Mouse (Mus musculus) thymus, adult 2 months (tissue): Measurements from ENCODE around the gene Tom1l2. TPM values are rescaled to one million over a fixed set of nuclear protein-coding genes. Genes with fewer than 3 reads are reported as not detected.

Source experiments
- DNase-seq: peaks from one replicate; pipeline ENCODE4 v3.0.0; 2021
- H3K27ac ChIP-seq: fragments of 200-500 bp; 2 replicates; pipeline ENCODE4 v1.5.1; 2012; ENCODE audit warnings: low read length, control low read depth; ENCODE audit not compliant: control insufficient read depth, insufficient read depth
- H3K27me3 ChIP-seq: fragments of 200-500 bp; 2 replicates; pipeline ENCODE4 v1.6.1; 2012; ENCODE audit warnings: mild to moderate bottlenecking, low read length, moderate library complexity, mixed read lengths; ENCODE audit not compliant: control insufficient read depth, insufficient read depth
- H3K36me3 ChIP-seq: fragments of 200-500 bp; 2 replicates; pipeline ENCODE4 v1.6.1; 2012; ENCODE audit warnings: mild to moderate bottlenecking, low read length, moderate library complexity; ENCODE audit not compliant: control insufficient read depth, insufficient read depth
- H3K4me1 ChIP-seq: fragments of 200-500 bp; replicated peaks from 2 replicates; pipeline ENCODE4 v1.6.1; 2012; ENCODE audit warnings: low read length; ENCODE audit not compliant: control insufficient read depth, insufficient read depth
- H3K4me3 ChIP-seq: fragments of 200-500 bp; 2 replicates; pipeline ENCODE4 v1.5.1; 2012; ENCODE audit warnings: mild to moderate bottlenecking, low read length, control low read depth, moderate library complexity; ENCODE audit not compliant: control insufficient read depth, insufficient read depth
- CTCF ChIP-seq: fragments of 200-500 bp; IDR thresholded peaks from 2 replicates; pipeline ENCODE4 v1.5.1; 2012; ENCODE audit warnings: mild to moderate bottlenecking, control low read depth, low read length, moderate library complexity, borderline replicate concordance; ENCODE audit not compliant: control insufficient read depth, poor library complexity, insufficient read depth; ENCODE audit errors: extremely low read depth
- POLR2A ChIP-seq: fragments of 200-500 bp; IDR thresholded peaks from 2 replicates; pipeline ENCODE4 v1.6.1; 2012; ENCODE audit warnings: mild to moderate bottlenecking, low read length, control low read depth, moderate library complexity; ENCODE audit not compliant: control insufficient read depth, poor library complexity, insufficient read depth; ENCODE audit errors: extremely low read depth
- WGBS: fragments of 180-500 bp; shearing (Covaris S2); methylation state at CpG from one replicate; pipeline ENCODE4 v1.1.7; 2018; 5-methylcytosine and 5-hydroxymethylcytosine counted together
- polyA plus RNA-seq: library from polyadenylated mRNA; depleted of rRNA; stranded (reverse); fragments of >200 nt; gene quantifications from 2 replicates; pipeline ENCODE4 v1.2.3, GENCODE M21; 2012

Tom1l2 gene
- polyA plus RNA-seq, 1 experiment = 99.5 TPM

- WGBS = 46% methylated on average over 3 of the region's 3 CpGs
- peak overlapping the region; percentile 52 for H3K4me3 ChIP-seq
- H3K36me3 ChIP-seq = no peaks in the 10 kb centered on the region
- no peak overlapping the region for H3K27ac ChIP-seq
- no peaks in the 10 kb centered on the region for H3K27me3 ChIP-seq
- TF ChIP-seq POLR2A (no peak), CTCF (no peak)
- no peak for DNase-seq
- peaks cover 51% of the 10 kb centered on the region for H3K4me1 ChIP-seq
Measured at GRCm38 (mm10) chr11:60222085-60222468, 130.6 kb downstream of the Tom1l2 start.

GRCm38 (mm10) chr11:60221425-60221824, 131.3 kb downstream of the Tom1l2 start:
- TF ChIP-seq CTCF = no peak
- no peak for TF ChIP-seq POLR2A
- WGBS = 94% methylated on average over 6 of the region's 6 CpGs
- H3K27me3 ChIP-seq = no peaks in the 10 kb centered on the region
- H3K4me1 ChIP-seq = peaks cover 56% of the 10 kb centered on the region
- DNase-seq = no peak
- no peak overlapping the region for H3K27ac ChIP-seq
- H3K4me3 ChIP-seq = no peak overlapping the region
- H3K36me3 ChIP-seq = no peaks in the 10 kb centered on the region

GRCm38 (mm10) chr11:60220291-60220804, 132.4 kb downstream of the Tom1l2 start:
- peak; percentile 76 for TF ChIP-seq POLR2A
- peak; percentile 30; the same call in 1 of the 2 replicates for TF ChIP-seq CTCF
- Histone ChIP-seq H3K27me3 (no peaks in the 10 kb centered on the region), H3K4me1 (peaks cover 57% of the 10 kb centered on the region), H3K36me3 (no peaks in the 10 kb centered on the region), H3K27ac (peak overlapping the region; percentile 44), H3K4me3 (peak overlapping the region; percentile 90)
- peak; percentile 91 for DNase-seq
- under 1% methylated on average over 46 of the region's 46 CpGs for WGBS

GRCm38 (mm10) chr11:60219609-60220008, 133.1 kb downstream of the Tom1l2 start:
- peaks cover 50% of the 10 kb centered on the region for H3K4me1 ChIP-seq
- no peak for TF ChIP-seq POLR2A
- TF ChIP-seq CTCF = no peak

GRCm38 (mm10) chr11:60217467-60217866, 135.2 kb downstream of the Tom1l2 start:
- Histone ChIP-seq H3K36me3 (no peaks in the 10 kb centered on the region), H3K27me3 (no peaks in the 10 kb centered on the region), H3K4me3 (no peak overlapping the region), H3K27ac (no peak overlapping the region), H3K4me1 (peaks cover 50% of the 10 kb centered on the region)
- TF ChIP-seq CTCF (no peak), POLR2A (no peak)
- no peak for DNase-seq
- WGBS = 93% methylated on average over 7 of the region's 7 CpGs

More at GRCm38 (mm10) chr11:60219609-60220008, 133.1 kb downstream of the Tom1l2 start:
- H3K36me3 ChIP-seq = no peaks in the 10 kb centered on the region
- peak overlapping the region; percentile 90 for H3K4me3 ChIP-seq
- 18% methylated on average over 8 of the region's 8 CpGs for WGBS
- H3K27me3 ChIP-seq = no peaks in the 10 kb centered on the region
- no peak for DNase-seq
- H3K27ac ChIP-seq = peak overlapping the region; percentile 44; the same call in 1 of the 2 replicates

GRCm38 (mm10) chr11:60216671-60217070, 136.0 kb downstream of the Tom1l2 start:
- no peak for TF ChIP-seq POLR2A
- no peak for TF ChIP-seq CTCF
- Histone ChIP-seq H3K27me3 (no peaks in the 10 kb centered on the region), H3K27ac (no peak overlapping the region), H3K36me3 (no peaks in the 10 kb centered on the region), H3K4me3 (no peak overlapping the region), H3K4me1 (peaks cover 52% of the 10 kb centered on the region)
- 97% methylated on average over 1 of the region's 1 CpGs for WGBS
- DNase-seq = no peak

- TF ChIP-seq CTCF (no peak; the same call in 1 of the 2 replicates), POLR2A (no peak)
- Histone ChIP-seq H3K27ac (no peak overlapping the region), H3K27me3 (no peaks in the 10 kb centered on the region), H3K4me3 (no peak overlapping the region), H3K36me3 (no peaks in the 10 kb centered on the region), H3K4me1 (peaks cover 68% of the 10 kb centered on the region)
- no peak for DNase-seq
- WGBS = 77% methylated on average over 6 of the region's 6 CpGs
Measured at GRCm38 (mm10) chr11:60213266-60213665, 139.4 kb downstream of the Tom1l2 start.
